Mouse (Mus musculus): ENCODE measurements around the gene Gm21812. TPM values are rescaled to one million over a fixed set of nuclear protein-coding genes. Genes with fewer than 3 reads are reported as not detected.
"Not testable (repeated sequence)": the region's sequence is repeated elsewhere in the genome, so short reads cannot be mapped to it uniquely, and the experiment has no call there.

The Gm21812 gene
- polyA plus RNA-seq (2014; fragmentation: Nextera tagmentation; extraction: Ambion mirVana): not detected in 2 replicates

- not testable (repeated sequence) for H3K9ac ChIP-seq (ENCODE audit: low read depth, low read length); H3K4me1 ChIP-seq (ENCODE audit: control insufficient read depth, insufficient read depth, low read length); H3K27me3 ChIP-seq (ENCODE audit: control insufficient read depth, insufficient read depth, low read length); H3K9me3 ChIP-seq (replicated peaks; ENCODE audit: control insufficient read depth, low read length); H3K36me3 ChIP-seq (ENCODE audit: control insufficient read depth, insufficient read depth, low read length); H3K27ac ChIP-seq (ENCODE audit: low read depth, low read length); H3K4me2 ChIP-seq; ATAC-seq (replicated peaks; ENCODE audit: insufficient number of reproducible peaks, low FRiP score, low TSS enrichment); H3K4me3 ChIP-seq (ENCODE audit: low read depth, low read length)
- WGBS (ENCODE audit: insufficient replicate concordance): no CpG with 5 or more reads among the region's 4 CpGs
Observed at GRCm38 (mm10) chrY:9347084-9347483, at the start of gene Gm21812. Gene Gm21812, minus strand, starts transcription at chrY:9347184.

Other genes starting within 250 kb of the Gm21812 start
- not detected in 2 replicates for gene Gm21292, start 213.3 kb downstream of the Gm21812 start, polyA plus RNA-seq (2014; fragmentation: Nextera tagmentation; extraction: Ambion mirVana)
- not detected in 2 replicates for gene Gm21721, start 145.0 kb downstream of the Gm21812 start, polyA plus RNA-seq (2014; fragmentation: Nextera tagmentation; extraction: Ambion mirVana)
- gene Gm21874, start 69.0 kb upstream of the Gm21812 start, polyA plus RNA-seq (2014; fragmentation: Nextera tagmentation; extraction: Ambion mirVana): not detected in 2 replicates